Mouse (Mus musculus) limb, embryonic 12.5 days (tissue): ENCODE results near the gene Usb1. TPM values are rescaled to one million over a fixed set of nuclear protein-coding genes. Genes with fewer than 3 reads are reported as not detected.

Source experiments
- ATAC-seq: fragments of 200-750 bp; cut with Nextera tagmentation; 2 replicates; pipeline ENCODE4 v1.8.0; 2017; ENCODE audit warnings: low read depth, moderate TSS enrichment; ENCODE audit not compliant: insufficient number of reproducible peaks, insufficient read depth, low FRiP score, low TSS enrichment
- H3K27ac ChIP-seq: fragments of 300-500 bp; sonication (generic); 2 replicates; pipeline ENCODE4 v1.5.1; 2016; ENCODE audit warnings: mild to moderate bottlenecking, moderate library complexity
- H3K27me3 ChIP-seq: fragments of 300-500 bp; sonication (generic); 2 replicates; pipeline ENCODE4 v1.6.1; 2016; ENCODE audit warnings: mild to moderate bottlenecking, moderate library complexity
- H3K36me3 ChIP-seq: fragments of 300-500 bp; sonication (generic); 2 replicates; pipeline ENCODE4 v1.6.1; 2016; ENCODE audit warnings: mild to moderate bottlenecking, moderate library complexity
- H3K4me1 ChIP-seq: fragments of 300-500 bp; sonication (generic); replicated peaks from 2 replicates; pipeline ENCODE4 v1.6.1; 2016
- H3K4me2 ChIP-seq: fragments of 300-500 bp; sonication (generic); 2 replicates; pipeline ENCODE4 v1.6.1; 2016; ENCODE audit warnings: mild to moderate bottlenecking, moderate library complexity
- H3K4me3 ChIP-seq: fragments of 300-500 bp; sonication (generic); replicated peaks from 2 replicates; pipeline ENCODE4 v1.5.1; 2016; ENCODE audit warnings: mild to moderate bottlenecking
- H3K9ac ChIP-seq: fragments of 300-500 bp; sonication (generic); replicated peaks from 2 replicates; pipeline ENCODE4 v1.6.1; 2016; ENCODE audit warnings: mild to moderate bottlenecking, moderate library complexity
- H3K9me3 ChIP-seq: fragments of 300-500 bp; sonication (generic); 2 replicates; pipeline ENCODE4 v1.6.1; 2016; ENCODE audit warnings: mild to moderate bottlenecking, moderate library complexity
- WGBS: fragments of 180-500 bp; shearing (Covaris S2); methylation state at CpG from one replicate; pipeline ENCODE4 v1.1.7; 2016; 5-methylcytosine and 5-hydroxymethylcytosine counted together
- polyA plus RNA-seq: library from polyadenylated mRNA; unstranded; fragments of >200 nt; fragmentation: Nextera tagmentation; extraction: Ambion mirVana; gene quantifications from 2 replicates; pipeline ENCODE4 v1.2.1, GENCODE M21; 2016

Gene Usb1
- polyA plus RNA-seq, 1 experiment from 2014 or later, result 39.7 TPM

DNA sequence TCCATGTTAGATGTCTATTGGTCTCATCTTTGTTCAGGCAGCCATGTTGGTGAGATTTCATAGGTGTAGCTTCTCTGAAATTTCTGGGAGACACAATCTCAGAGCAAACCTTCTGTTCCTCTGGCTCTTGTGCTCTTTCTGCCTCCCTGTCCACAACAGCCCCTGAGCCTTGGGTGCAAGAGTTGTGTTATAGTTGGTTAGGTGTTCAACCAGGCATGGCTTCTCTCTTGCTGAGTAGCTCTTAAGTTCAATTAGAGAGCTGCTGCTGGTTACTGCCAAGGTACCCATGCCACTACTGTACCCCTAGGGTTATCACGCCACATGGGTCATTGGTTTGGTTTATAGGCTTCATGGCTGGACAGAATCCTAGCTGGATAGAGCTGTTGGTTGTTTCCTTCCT, 16.7 kb upstream of the Usb1 start:
- Histone ChIP-seq H3K4me1 (0 out of 2 replicates have a peak, but pooled peaks cover 5% of the 10 kb centered on the region), H3K4me2 (no peak overlapping the region), H3K9me3 (peaks cover 9% of the 10 kb centered on the region), H3K27me3 (peaks cover 5% of the 10 kb centered on the region; the same call in 1 of the 2 replicates), H3K27ac (no peak overlapping the region), H3K4me3 (no peak overlapping the region), H3K36me3 (no peaks in the 10 kb centered on the region), H3K9ac (no peak overlapping the region)
- no peak for ATAC-seq
- WGBS, result 95% methylated on average over 1 of the region's 1 CpGs

- WGBS, result 2% methylated on average over 41 of the region's 41 CpGs
Observed at GRCm38 (mm10) chr8:95320224-95321139, 11.6 kb upstream of the Usb1 start.

GRCm38 (mm10) chr8:95323201-95323600, 8.9 kb upstream of the Usb1 start:
- Histone ChIP-seq H3K9me3 (peaks cover 3% of the 10 kb centered on the region), H3K27ac (no peak overlapping the region), H3K27me3 (peaks cover 5% of the 10 kb centered on the region; the same call in 1 of the 2 replicates), H3K36me3 (peaks cover 43% of the 10 kb centered on the region), H3K4me1 (peaks cover 13% of the 10 kb centered on the region; the same call in 1 of the 2 replicates), H3K4me2 (no peak overlapping the region), H3K4me3 (no peak overlapping the region), H3K9ac (no peak overlapping the region)
- ATAC-seq, result no peak
- 71% methylated on average over 3 of the region's 3 CpGs for WGBS

More at GRCm38 (mm10) chr8:95320224-95321139, 11.6 kb upstream of the Usb1 start:
- Histone ChIP-seq H3K9ac (peak overlapping the region; percentile 55), H3K4me3 (peak overlapping the region; percentile 41), H3K27me3 (peaks cover 5% of the 10 kb centered on the region; the same call in 1 of the 2 replicates), H3K36me3 (peaks cover 17% of the 10 kb centered on the region), H3K9me3 (peaks cover 9% of the 10 kb centered on the region), H3K4me2 (peak overlapping the region; percentile 93), H3K4me1 (peaks cover 9% of the 10 kb centered on the region; the same call in 1 of the 2 replicates), H3K27ac (no peak overlapping the region)
- peak; percentile 81 for ATAC-seq

- Histone ChIP-seq H3K9me3 (no peaks in the 10 kb centered on the region), H3K27ac (no peak overlapping the region), H3K4me2 (no peak overlapping the region), H3K9ac (no peak overlapping the region), H3K36me3 (peaks cover 58% of the 10 kb centered on the region), H3K4me3 (no peak overlapping the region), H3K27me3 (peaks cover 1% of the 10 kb centered on the region; the same call in 1 of the 2 replicates), H3K4me1 (peaks cover 14% of the 10 kb centered on the region)
- 82% methylated on average over 5 of the region's 5 CpGs for WGBS
- ATAC-seq, result no peak
Observed at GRCm38 (mm10) chr8:95324646-95325045, 7.4 kb upstream of the Usb1 start.

- Histone ChIP-seq H3K4me3 (no peak overlapping the region), H3K9me3 (no peaks in the 10 kb centered on the region), H3K36me3 (peaks cover 61% of the 10 kb centered on the region), H3K27me3 (no peaks in the 10 kb centered on the region), H3K9ac (no peak overlapping the region), H3K4me1 (peaks cover 18% of the 10 kb centered on the region), H3K4me2 (no peak overlapping the region), H3K27ac (no peak overlapping the region)
- 86% methylated on average over 5 of the region's 5 CpGs for WGBS
- ATAC-seq, result no peak
Observed at GRCm38 (mm10) chr8:95326822-95327221, 5.3 kb upstream of the Usb1 start.

DNA sequence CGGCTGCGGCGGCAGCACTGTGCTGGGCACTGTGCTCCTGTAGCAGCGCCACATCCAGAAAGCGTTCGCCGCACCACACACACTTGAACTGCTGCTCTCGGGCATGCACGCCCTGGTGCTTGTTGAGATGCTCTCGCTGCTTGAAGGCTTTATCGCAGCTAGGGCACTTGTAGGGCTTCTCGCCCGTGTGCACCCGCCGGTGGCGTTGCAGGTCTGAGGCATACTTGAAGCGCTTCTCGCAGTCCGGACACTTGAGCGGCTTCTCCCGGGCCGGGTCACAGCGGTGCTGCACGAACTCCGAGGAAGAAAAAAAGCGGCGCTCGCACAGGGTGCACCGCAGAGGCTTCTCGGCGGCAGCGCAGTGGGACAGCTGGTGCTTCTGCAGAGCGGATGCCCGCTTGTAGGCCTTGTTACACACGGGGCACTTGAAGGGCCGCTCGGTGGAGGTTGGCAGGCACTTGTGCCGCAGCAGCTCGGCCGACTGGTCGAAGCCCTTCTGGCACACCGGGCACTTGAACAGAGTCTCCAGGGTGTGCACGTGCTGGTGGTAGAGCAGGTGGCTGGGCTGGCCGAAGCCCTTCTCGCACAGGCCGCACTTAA, 4.1 kb upstream of the Usb1 start:
- Histone ChIP-seq H3K4me2 (no peak overlapping the region), H3K27me3 (no peaks in the 10 kb centered on the region), H3K27ac (no peak overlapping the region), H3K9me3 (no peaks in the 10 kb centered on the region), H3K9ac (no peak overlapping the region), H3K4me1 (peaks cover 18% of the 10 kb centered on the region), H3K4me3 (no peak overlapping the region), H3K36me3 (peaks cover 61% of the 10 kb centered on the region)
- ATAC-seq, result no peak
- 84% methylated on average over 46 of the region's 46 CpGs for WGBS

DNA sequence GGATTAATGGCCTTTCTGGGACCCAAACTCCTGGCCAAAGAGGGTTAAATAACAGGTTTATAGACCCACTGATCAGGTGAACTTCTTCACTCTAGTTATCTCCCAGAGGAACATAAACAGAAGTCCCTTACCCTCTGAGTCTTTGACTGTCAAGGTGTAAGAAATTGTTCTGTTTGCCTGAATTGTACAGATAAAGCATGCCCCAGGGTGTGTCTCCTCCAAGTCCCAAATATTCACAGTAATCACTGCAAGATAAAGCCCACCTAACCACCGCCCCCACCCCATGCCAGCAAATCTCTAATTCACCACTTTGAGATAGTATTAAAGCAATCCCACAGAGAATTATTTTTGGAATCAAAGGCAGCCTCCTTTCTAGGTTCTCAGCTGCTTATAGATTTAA, 1.7 kb upstream of the Usb1 start:
- Histone ChIP-seq H3K36me3 (peaks cover 64% of the 10 kb centered on the region), H3K9me3 (no peaks in the 10 kb centered on the region), H3K9ac (peak overlapping the region; percentile 92), H3K4me1 (peaks cover 18% of the 10 kb centered on the region), H3K27ac (no peak overlapping the region), H3K4me3 (peak overlapping the region; percentile 90), H3K27me3 (no peaks in the 10 kb centered on the region), H3K4me2 (peak overlapping the region; percentile 71)
- 88% methylated on average over 1 of the region's 1 CpGs for WGBS
- no peak for ATAC-seq

DNA sequence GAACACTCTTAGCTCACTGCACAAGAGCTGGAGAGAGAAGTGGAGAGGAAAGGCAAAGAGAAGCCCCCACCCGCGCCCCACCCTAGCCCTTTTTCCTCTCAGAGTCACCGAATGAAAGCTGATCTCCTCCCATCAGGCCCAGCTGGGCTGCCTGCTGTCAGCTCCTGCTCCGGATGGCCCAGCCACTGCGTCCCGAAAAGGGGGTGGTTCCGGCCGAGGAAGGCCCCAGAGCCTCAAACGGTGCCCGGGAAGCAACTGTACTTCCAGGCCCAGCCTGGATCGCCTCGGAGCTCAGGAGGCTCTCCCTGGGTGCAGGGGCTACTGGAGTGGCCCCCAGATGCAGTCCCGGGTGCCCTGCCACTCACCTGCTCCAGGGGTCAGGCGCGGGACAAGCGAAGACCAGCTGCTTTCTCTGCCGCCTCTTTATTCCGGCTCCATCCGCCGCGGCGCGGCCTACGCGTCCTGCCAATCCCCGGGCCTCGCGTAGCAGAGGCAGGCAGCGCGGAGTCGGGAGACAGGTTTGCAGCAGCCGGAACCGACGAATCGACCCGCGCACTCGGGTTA, 846 bp upstream of the Usb1 start:
- H3K4me2 ChIP-seq, result peak overlapping the region; percentile 71
- peaks cover 18% of the 10 kb centered on the region for H3K4me1 ChIP-seq
- H3K4me3 ChIP-seq, result peak overlapping the region; percentile 90
- no peaks in the 10 kb centered on the region for H3K9me3 ChIP-seq
- peaks cover 56% of the 10 kb centered on the region for H3K36me3 ChIP-seq
- H3K9ac ChIP-seq, result peak overlapping the region; percentile 92
- 0% methylated on average over 34 of the region's 38 CpGs for WGBS
- peak; percentile 17 for ATAC-seq
- peak overlapping the region; percentile 98 for H3K27ac ChIP-seq
- H3K27me3 ChIP-seq, result no peaks in the 10 kb centered on the region

DNA sequence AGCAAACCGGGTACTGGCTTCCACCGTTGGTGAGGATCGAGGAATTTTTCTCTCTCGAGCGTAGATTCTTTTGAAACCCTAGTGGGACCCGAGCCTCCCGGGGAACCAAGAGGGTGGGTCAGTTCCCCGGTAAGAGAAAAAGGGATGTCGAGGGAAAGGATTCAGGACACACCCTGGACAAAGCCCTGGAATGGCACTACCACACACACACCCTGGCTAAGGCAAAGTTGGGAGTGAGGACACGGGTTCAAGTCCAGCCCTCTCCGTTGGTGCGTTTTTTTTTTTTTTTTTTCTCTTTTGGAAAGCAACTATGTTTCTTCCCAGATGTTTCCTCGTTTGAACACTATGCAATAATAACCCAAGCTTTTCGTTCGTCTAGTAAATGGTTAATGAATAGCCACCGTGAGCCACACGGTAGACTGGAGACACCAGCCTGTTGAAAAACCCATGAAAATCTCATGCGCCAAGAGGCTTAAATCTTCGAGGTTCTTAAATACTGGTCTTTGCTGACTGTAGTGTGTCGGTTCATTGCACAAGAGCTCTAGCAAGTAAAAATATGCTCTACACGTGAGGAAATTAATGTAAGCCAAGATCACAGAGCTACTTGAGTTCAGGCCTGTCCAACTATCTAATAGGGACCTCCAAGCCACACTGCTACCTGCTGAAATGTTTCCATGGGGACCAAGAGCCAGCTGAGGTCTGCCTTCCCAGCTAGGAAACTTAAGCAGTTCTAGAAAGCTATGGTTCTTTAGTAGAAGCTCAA, 534 bp downstream of the Usb1 start:
- Histone ChIP-seq H3K9ac (peak overlapping the region; percentile 92; the same call in 1 of the 2 replicates), H3K27me3 (no peaks in the 10 kb centered on the region), H3K9me3 (no peaks in the 10 kb centered on the region), H3K4me1 (peaks cover 15% of the 10 kb centered on the region), H3K27ac (peak overlapping the region; percentile 98), H3K36me3 (peaks cover 50% of the 10 kb centered on the region), H3K4me2 (peak overlapping the region; percentile 71), H3K4me3 (peak overlapping the region; percentile 90)
- ATAC-seq, result peak; percentile 44; the same call in 1 of the 2 replicates
- WGBS, result 28% methylated on average over 21 of the region's 21 CpGs

DNA sequence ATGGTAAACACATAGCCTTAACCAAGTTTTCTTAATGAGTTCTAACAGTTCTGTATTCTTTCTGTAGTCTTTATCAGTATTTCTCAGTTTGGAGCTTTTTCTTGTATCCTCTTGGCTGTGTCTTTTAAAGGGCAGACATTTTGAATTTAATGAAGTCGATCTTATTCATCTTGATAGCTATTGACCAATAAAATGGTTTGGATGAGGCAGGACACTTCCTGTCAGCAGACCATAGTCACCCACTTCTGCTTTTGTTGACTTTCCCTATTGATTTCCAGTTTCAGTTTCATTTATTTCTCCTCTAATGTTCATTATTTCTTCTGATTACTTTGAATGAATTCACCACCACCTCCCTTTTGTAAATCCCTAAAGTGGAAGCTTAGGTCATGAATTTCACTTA, 3.6 kb downstream of the Usb1 start:
- no peak overlapping the region for H3K9ac ChIP-seq
- peaks cover 1% of the 10 kb centered on the region for H3K4me1 ChIP-seq
- no peak for ATAC-seq
- H3K27me3 ChIP-seq, result no peaks in the 10 kb centered on the region
- no peak overlapping the region for H3K4me3 ChIP-seq
- peaks cover 55% of the 10 kb centered on the region for H3K36me3 ChIP-seq
- H3K27ac ChIP-seq, result no peak overlapping the region
- WGBS, result 97% methylated on average over 1 of the region's 1 CpGs
- no peaks in the 10 kb centered on the region for H3K9me3 ChIP-seq
- no peak overlapping the region for H3K4me2 ChIP-seq
